Mouse (Mus musculus) lung, postnatal 10 days (tissue): ENCODE results near the gene Sprr2a2.
"Not testable (repeated sequence)": the region's sequence is repeated elsewhere in the genome, so short reads cannot be mapped to it uniquely, and the experiment has no call there.

ENCODE experiments used
- DNase-seq: peaks from one replicate; pipeline ENCODE4 v3.0.0; 2021

The Sprr2a2 gene

GRCm38 (mm10) chr3:92215569-92215968, at the start of gene Sprr2a2, which contains the start of gene Sprr2a1:
Gene Sprr2a2, plus strand, starts transcription at chr3:92215920.
Gene Sprr2a1, plus strand, starts transcription at chr3:92215799.
- DNase-seq: not testable (repeated sequence)

GRCm38 (mm10) chr3:92169847-92170246, 45.9 kb upstream of the Sprr2a2 start:
- DNase-seq: no peak

- DNase-seq: no peak
Observed at GRCm38 (mm10) chr3:92176880-92177279, 38.8 kb upstream of the Sprr2a2 start.

GRCm38 (mm10) chr3:92195512-92196200, 20.1 kb upstream of the Sprr2a2 start:
- no peak for DNase-seq

GRCm38 (mm10) chr3:92211133-92211925, 4.4 kb upstream of the Sprr2a2 start:
- not testable (repeated sequence) for DNase-seq

- not testable (repeated sequence) for DNase-seq
Observed at GRCm38 (mm10) chr3:92212059-92212458, 3.7 kb upstream of the Sprr2a2 start.

GRCm38 (mm10) chr3:92213651-92214050, 2.1 kb upstream of the Sprr2a2 start:
- DNase-seq: not testable (repeated sequence)

GRCm38 (mm10) chr3:92219031-92219430, 3.3 kb downstream of the Sprr2a2 start:
- not testable (repeated sequence) for DNase-seq

- not testable (repeated sequence) for DNase-seq
Observed at GRCm38 (mm10) chr3:92223708-92224107, 8.0 kb downstream of the Sprr2a2 start.

GRCm38 (mm10) chr3:92227410-92227809, 11.7 kb downstream of the Sprr2a2 start:
- peak; percentile 1 for DNase-seq

GRCm38 (mm10) chr3:92236463-92237189, 20.9 kb downstream of the Sprr2a2 start:
- DNase-seq: not testable (repeated sequence)

GRCm38 (mm10) chr3:92238736-92239135, 23.0 kb downstream of the Sprr2a2 start:
- not testable (repeated sequence) for DNase-seq

GRCm38 (mm10) chr3:92239197-92239596, 23.5 kb downstream of the Sprr2a2 start:
- DNase-seq: not testable (repeated sequence)

- DNase-seq: not testable (repeated sequence)
Observed at GRCm38 (mm10) chr3:92244833-92245232, 29.1 kb downstream of the Sprr2a2 start.

- DNase-seq: not testable (repeated sequence)
Observed at GRCm38 (mm10) chr3:92246245-92246644, 30.5 kb downstream of the Sprr2a2 start.

GRCm38 (mm10) chr3:92248494-92248893, 32.8 kb downstream of the Sprr2a2 start:
- DNase-seq: not testable (repeated sequence)

- DNase-seq: not testable (repeated sequence)
Observed at GRCm38 (mm10) chr3:92250450-92250849, 34.7 kb downstream of the Sprr2a2 start.

GRCm38 (mm10) chr3:92253860-92254259, 38.1 kb downstream of the Sprr2a2 start:
- not testable (repeated sequence) for DNase-seq

- not testable (repeated sequence) for DNase-seq
Observed at GRCm38 (mm10) chr3:92258526-92258925, 42.8 kb downstream of the Sprr2a2 start.

- DNase-seq: not testable (repeated sequence)
Observed at GRCm38 (mm10) chr3:92263462-92263861, 47.7 kb downstream of the Sprr2a2 start.

- not testable (repeated sequence) for DNase-seq
Observed at GRCm38 (mm10) chr3:92271414-92271985, 55.8 kb downstream of the Sprr2a2 start.

- not testable (repeated sequence) for DNase-seq
Observed at GRCm38 (mm10) chr3:92273504-92273903, 57.8 kb downstream of the Sprr2a2 start.

GRCm38 (mm10) chr3:92274018-92274417, 58.3 kb downstream of the Sprr2a2 start:
- DNase-seq: not testable (repeated sequence)
